Mouse (Mus musculus) myocyte (in vitro differentiated cells): ENCODE measurements around the gene Epb42.

Experiments used
- E2F4 ChIP-seq: IDR thresholded peaks from one replicate; pipeline ENCODE4 v1.6.1; 2011; ENCODE audit warnings: mild to moderate bottlenecking, control low read depth, moderate library complexity; ENCODE audit not compliant: insufficient read depth
- MAX ChIP-seq: IDR thresholded peaks from one replicate; pipeline ENCODE4 v1.6.1; 2011; ENCODE audit warnings: low read depth, mild to moderate bottlenecking, control low read depth
- MYOD1 ChIP-seq, 3 experiments: IDR thresholded peaks; one replicate each; pipeline ENCODE4 v1.6.1; 2011; ENCODE audit warnings: control low read depth in 2 of 3, low read depth in 2 of 3, mild to moderate bottlenecking in 2 of 3, moderate library complexity in 1 of 3; ENCODE audit not compliant: insufficient read length in 2 of 3, control insufficient read depth in 1 of 3
- MYOG ChIP-seq, 3 experiments: IDR thresholded peaks; one replicate each; pipeline ENCODE4 v1.6.1; 2011; ENCODE audit warnings: control low read depth in 2 of 3, low read depth in 2 of 3, mild to moderate bottlenecking in 2 of 3; ENCODE audit not compliant: insufficient read length in 2 of 3, control insufficient read depth in 1 of 3, insufficient read depth in 1 of 3
- POLR2A ChIP-seq: IDR thresholded peaks from one replicate; pipeline ENCODE4 v1.6.1; 2011; ENCODE audit warnings: low read depth, mild to moderate bottlenecking, control low read depth, moderate library complexity; ENCODE audit not compliant: insufficient read length
- POLR2AphosphoS2 ChIP-seq: IDR thresholded peaks from one replicate; pipeline ENCODE4 v1.6.1; 2011; ENCODE audit warnings: low read depth, control low read depth; ENCODE audit not compliant: insufficient read length
- REST ChIP-seq: IDR thresholded peaks from one replicate; pipeline ENCODE4 v1.6.1; 2011; ENCODE audit warnings: mild to moderate bottlenecking, control low read depth, moderate library complexity; ENCODE audit not compliant: insufficient read depth, insufficient read length
- TCF12 ChIP-seq: IDR thresholded peaks from one replicate; pipeline ENCODE4 v1.6.1; 2011; ENCODE audit warnings: mild to moderate bottlenecking, control low read depth; ENCODE audit not compliant: poor library complexity, insufficient read depth, severe bottlenecking
- USF1 ChIP-seq: IDR thresholded peaks from one replicate; pipeline ENCODE4 v1.6.1; 2011; ENCODE audit warnings: low read depth, mild to moderate bottlenecking, control low read depth, moderate library complexity

DNA sequence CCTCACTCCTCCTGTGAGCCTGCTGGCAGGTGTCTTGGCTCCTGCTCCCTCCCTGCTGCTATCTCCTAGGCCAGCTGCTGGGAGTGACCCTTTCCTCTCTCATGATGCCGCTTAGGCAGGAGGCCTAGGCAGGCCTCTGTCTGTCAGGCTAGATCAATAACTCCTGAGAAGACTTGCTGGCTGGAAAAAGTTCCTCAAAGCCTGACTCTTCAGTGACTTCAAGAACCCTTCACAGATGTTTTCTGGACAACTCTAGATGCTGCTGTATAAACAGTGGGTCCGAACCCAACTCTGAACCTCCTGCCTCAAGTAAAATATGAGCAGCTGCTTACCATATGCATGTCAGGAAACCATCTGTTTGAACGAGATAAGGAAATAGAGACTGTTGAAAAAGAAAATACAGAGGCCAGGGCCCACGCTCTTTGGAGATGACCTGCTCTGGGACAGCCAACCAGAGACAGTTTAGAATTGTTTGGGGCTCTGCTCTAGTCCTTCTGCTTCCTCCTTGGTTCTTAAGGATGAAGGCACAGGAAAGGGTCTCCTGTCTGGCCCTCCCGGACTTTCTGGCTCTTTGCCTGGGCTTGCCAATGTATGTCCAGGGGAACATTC lies at the start of gene Epb42:
- TF ChIP-seq POLR2A (no peak), REST (no peak), POLR2AphosphoS2 (no peak), MYOG (IDR thresholded peaks at IDR 0.05; ENCODE audit: control insufficient read depth in 1 of 3, insufficient read depth in 1 of 3, insufficient read length in 2 of 3, low read depth in 2 of 3) (no peak), USF1 (no peak), MYOD1 (IDR thresholded peaks at IDR 0.05; ENCODE audit: control insufficient read depth in 1 of 3, insufficient read length in 2 of 3, low read depth in 2 of 3) (no peak), TCF12 (no peak), E2F4 (no peak), MAX (no peak)
